Mouse (Mus musculus): ENCODE data around the gene Add3.

The Add3 gene

DNA sequence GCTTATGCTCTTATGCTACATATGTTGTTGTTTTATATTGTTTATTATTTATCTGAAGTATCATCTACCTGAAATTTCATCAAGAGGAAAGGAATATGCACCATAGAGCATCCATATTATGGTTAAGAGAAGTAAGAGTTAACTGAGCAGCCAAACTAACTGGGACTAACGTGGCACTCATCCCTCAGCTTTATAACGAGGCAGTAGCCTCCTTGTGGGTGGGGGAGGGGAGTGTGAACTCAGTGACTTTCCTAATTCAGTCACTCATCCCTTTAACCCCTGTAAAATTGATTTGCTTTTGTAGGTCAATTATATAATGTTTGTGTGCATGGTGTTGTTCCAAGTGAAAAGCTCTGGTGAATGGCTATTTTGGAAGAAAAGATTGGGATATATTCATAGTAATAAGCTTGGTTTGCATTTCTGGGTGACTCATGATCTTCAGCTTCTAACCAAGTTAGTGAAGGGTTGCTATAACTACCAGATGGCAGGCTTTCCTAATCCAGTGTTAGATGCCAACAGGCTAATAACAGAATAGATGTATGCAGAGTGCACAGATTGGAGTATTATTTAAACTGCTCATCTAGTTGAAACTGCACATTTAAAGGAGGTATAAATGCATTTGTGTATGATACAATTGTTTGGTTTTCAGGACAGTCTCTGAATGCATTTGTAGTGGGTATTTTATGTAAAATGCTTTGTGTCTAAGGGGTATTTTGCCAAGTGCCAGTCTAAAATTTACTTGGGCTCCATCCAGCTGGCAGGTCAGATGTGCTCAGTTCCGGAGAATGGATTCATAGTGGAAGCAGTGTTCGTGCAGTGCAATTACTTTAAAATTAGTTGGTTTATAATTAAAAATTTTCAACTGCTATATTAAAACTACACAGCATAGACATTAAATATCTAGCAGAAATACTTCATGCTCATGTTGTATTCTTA, 25.3 kb downstream of the Add3 start:
- peak in 1 of 2 experiments; percentile 61 for DNase-seq (ENCODE audit: low spot score in 2 of 2)

GRCm38 (mm10) chr19:53166367-53166766, 26.1 kb downstream of the Add3 start:
- no peak for DNase-seq (ENCODE audit: low spot score in 2 of 2)

- no peak for DNase-seq (ENCODE audit: low spot score in 2 of 2)
Observed at GRCm38 (mm10) chr19:53168576-53168975, 28.3 kb downstream of the Add3 start.

- DNase-seq (ENCODE audit: low spot score in 2 of 2): no peak
Observed at GRCm38 (mm10) chr19:53170651-53171050, 30.4 kb downstream of the Add3 start.

GRCm38 (mm10) chr19:53174034-53174433, 33.8 kb downstream of the Add3 start:
- no peak for DNase-seq (ENCODE audit: low spot score in 2 of 2)

DNA sequence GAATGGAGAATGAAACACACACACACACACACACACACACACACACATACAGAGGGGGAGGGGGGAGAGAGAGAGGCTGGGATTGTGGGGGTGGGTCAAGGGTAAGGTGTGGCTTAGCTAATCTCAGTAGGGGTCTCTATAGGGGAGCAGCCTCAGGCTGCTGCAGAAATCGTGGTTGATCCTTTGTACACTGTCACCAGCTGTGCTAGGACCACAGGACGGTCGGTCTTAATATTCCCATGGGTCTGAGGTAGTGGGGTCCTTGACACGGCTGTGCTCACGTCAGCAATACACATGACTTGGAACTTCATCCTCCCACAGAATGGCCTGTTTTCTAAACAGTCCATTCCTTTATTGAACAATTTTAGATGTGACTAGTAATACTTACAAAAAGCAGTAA, 35.3 kb downstream of the Add3 start:
- no peak for DNase-seq (ENCODE audit: low spot score in 2 of 2)

GRCm38 (mm10) chr19:53176518-53176917, 36.3 kb downstream of the Add3 start:
- no peak for DNase-seq (ENCODE audit: low spot score in 2 of 2)

DNA sequence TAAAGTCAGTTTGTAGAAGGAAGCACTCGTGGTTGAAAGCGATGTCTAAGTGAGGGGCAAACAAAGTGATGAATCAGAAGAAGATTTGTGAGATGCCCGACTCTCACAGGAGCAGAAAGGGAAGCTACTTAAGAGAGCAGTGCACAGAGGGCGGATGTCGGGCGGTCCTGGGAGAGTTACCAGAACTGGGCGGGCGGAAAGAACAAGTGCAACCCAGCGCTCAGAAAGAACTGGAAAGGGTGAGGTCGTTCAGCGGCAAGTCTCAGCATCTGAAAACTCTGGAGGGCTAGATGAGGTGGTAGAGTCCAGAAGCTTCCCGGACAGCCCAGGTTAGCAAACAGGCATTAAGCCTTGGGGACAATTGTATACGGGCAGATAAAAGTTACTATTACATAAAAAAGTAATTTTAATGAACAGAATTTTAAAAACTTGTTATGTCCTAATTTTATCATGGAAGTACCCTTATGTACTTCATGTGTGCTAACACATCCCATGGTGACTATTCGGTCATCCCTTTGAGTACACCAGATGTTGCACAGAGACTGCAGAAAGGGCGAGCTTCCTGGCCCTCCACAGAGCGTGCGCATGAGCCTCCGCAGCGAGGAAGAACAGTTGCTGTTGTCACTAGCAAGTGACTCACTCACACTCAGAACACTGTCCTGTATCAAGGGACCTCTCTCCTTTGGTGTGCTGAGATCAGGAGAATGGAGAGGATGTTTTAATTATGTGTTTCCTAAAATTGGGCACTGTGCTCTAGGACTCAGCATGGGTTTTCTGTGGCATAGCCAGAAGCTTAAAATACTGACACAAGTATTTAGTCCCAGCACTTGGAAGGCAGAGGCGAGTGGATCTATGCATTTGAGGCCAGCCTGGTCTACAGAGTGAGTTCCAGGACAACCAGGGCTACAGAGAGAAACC, 38.6 kb downstream of the Add3 start:
- no peak for DNase-seq (ENCODE audit: low spot score in 2 of 2)

DNA sequence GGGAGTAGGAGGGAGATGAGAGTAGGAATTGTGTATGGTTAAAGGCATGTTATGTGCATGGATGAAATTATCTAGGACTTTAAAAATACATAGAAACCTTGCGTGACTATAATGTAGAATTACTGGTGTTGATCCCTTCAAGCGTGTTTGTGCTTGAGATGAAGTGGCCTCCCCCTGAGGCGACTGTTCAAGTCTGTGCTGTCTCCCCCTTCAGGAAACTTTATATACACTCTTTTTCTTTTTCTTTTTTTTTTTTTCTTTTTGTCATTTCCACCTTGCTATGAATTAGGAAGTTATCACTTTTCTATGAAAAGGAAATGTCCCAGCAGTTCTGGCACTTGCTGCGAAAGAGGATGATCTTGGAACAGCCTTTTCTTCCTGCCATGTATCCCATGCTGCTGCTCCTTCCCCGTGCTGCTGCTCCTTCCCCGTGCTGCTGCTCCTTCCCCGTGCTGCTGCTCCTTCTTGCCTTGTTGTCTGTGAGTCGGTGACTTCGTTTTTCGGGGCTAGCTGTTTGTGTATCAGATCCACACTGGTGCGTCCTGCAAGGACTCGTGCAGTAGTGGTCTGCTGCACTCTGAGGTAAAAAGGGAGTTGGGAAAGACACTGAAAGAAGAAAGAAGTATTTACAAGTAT, 40.0 kb downstream of the Add3 start:
- no peak for DNase-seq (ENCODE audit: low spot score in 2 of 2)

DNA sequence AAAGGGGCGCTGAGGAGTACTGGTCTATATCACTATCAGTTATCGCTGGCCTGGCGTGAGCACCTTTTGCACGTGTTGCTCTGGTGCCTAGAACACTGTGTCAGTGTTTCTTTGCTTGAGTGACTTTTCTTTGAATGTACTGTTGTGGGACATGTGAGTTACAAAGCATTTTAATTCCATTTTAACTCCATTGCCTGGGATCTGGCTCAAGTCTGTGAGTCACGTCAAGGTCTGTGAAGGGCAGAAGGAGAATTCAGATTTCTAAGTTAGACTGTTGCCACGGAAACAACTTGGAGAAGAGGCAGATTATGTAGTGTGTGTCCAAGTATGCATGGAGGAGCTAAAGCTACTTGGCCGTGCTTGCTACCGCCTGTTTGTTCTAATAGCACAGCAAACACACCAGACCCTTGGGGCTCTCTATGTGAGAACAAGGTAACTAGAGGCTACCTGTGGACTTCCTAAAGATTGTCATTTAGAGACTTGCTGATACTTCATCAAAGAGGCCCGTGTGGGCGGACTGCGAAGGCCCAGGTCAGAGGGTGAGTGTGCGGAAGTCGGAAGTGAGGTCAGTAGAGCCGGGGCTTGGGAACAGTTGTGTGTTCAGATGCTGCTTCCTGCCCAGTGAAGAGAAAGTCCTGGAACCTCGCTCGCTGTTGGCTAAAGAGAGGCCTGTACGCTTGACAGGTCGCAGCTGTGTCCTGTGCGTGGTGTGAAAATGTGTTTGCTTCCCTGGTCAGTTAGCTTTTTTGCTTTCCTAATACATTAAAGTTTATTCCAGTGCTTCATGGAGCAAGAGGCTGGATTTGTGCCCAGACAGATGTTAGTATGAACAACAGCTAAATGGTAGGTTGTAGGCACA, 41.0 kb downstream of the Add3 start:
- DNase-seq (ENCODE audit: low spot score in 2 of 2): no peak

DNA sequence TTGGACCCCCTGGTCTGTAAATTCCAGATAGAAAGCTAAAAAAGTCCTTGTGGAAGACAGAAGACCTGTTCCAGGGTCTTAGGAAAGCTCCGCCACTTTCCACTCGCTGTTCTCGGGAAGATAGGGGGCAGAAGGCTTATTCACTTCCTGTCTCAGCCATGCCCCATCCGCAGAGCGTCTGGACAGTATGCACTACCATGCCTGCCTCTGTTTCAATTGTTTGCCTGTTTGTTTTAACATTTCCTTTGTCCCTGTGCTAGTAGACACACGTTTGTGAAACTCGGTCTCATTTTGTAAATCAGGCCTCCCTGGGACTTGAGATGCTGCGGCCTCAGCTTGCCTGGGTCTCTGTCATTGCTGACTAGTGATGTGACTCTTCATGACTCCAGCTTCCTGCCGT, 43.4 kb downstream of the Add3 start:
- DNase-seq (ENCODE audit: low spot score in 2 of 2): no peak

DNA sequence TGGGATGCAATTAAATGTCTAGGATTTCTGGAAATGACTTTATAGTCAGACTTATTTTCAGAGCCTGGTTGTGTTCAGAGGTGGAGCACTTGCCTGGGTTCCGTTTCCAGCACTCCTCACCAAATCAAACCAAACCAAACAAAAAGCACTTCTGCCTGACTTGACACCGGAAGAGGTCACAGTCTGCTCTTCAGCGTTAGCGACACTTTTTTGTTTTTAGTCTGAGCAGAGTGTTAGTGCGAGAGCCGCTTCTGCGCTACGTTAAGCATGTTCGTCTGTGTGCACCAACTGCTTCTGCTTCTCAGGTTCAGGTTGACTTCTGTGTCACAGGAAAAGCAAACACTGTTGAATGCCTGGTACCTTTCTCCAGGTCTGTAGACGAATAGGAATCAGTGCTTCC, 44.0 kb downstream of the Add3 start:
- DNase-seq (ENCODE audit: low spot score in 2 of 2): no peak

DNA sequence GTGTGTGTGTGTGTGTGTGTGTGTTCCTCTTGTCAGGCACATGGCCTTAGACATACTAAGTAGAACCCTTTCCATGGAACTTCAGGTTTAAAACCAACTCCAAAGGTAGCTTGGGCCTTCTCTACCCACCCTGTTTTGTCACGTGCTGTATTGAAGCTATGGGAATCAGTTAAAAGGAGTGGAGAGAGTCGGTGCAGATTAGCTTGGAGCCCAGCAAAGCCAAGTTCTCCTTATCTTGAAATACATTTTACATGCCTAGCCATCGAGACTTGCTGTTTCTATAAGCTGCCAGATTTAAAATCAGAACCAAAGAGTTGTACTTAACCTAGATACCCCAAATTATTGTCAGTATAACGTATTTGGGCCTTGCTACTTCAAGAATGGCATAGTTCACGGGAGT, 44.7 kb downstream of the Add3 start:
- DNase-seq (ENCODE audit: low spot score in 2 of 2): no peak

GRCm38 (mm10) chr19:53185486-53186134, 45.4 kb downstream of the Add3 start:
- no peak for DNase-seq (ENCODE audit: low spot score in 2 of 2)

DNA sequence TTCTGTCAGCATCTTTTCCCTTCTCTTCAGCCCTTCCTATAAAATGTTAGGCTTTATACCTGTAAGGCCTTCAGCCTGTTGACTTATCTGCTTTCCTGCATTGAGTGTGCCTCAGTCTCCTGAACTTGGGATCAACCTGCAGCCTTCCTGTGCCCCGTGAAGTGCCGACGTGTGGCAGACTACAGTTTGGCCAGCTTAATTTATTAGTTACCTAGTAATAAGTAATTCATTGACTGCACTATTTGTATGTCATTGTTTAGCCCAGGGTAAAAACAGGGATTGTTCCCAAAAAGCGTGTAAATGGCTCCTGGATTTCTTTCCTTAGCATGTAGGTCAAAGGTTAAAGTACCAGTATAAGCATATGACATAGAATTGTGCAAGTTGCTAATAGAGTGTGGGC, 46.2 kb downstream of the Add3 start:
- no peak for DNase-seq (ENCODE audit: low spot score in 2 of 2)

DNA sequence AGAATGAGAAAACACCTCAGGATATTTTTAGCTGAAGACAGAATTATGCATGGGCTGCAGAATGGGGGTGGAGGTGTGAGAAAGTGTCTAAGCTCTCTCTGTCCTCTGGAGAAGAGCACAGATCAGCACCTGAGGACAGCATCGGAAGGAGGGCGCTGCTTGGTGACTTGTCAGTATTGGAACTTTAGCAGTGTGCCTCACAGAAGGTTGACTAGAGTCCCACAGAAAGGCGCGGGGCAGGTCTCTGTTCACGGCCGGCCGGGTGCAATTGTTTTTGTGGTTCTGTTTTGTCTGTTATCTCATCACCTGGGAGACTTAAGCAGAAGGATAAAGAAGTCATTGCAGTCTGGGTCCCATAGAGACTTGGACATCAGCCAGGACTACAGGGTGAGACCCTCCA, 47.3 kb downstream of the Add3 start:
- no peak for DNase-seq (ENCODE audit: low spot score in 2 of 2)

- no peak for DNase-seq (ENCODE audit: low spot score in 2 of 2)
Observed at GRCm38 (mm10) chr19:53188186-53188585, 47.9 kb downstream of the Add3 start.

DNA sequence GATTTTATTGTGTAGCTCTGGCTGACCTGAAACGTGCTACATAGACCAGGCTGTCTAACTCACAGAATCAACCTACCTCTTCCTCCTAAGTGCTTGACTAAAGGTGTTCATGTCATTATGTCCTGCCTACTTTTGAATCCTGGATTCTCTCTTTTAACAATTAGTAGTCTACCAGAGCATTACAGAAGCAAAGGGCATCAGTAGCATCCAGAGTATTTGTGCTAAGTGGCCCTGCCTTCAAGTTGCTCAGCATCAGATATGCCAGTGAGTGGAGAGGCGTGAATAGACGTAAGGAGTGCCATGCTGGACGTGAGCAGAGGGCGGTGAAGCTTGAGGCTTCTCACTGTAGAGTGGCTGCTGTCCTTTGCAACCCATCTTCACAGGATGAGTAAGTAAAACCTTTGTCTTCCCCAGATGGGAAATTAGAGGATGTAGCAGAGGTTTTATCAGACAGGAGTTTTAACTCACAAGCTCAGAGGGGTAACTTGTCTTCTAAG, 48.5 kb downstream of the Add3 start:
- DNase-seq (ENCODE audit: low spot score in 2 of 2): no peak

GRCm38 (mm10) chr19:53189736-53190135, 49.5 kb downstream of the Add3 start:
- DNase-seq (ENCODE audit: low spot score in 2 of 2): no peak

DNA sequence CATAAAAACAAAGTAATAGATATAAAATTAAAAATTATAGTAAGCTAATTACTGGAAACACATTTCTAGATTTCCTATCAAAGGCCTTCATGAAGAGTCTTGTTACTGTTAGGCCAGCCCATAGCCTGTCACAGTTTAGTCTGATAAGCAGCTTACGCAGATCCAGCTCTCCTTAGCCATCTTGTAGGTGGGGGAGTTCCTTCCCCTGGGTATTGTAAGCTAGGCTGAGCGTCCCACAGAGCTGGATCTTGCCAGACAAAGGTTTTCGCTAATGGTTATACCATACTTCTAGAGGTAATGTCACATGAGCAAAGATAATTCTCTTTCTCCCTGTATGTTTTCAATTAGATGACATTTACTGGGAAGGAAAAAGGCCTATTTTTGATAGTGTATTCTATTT, 50.0 kb downstream of the Add3 start:
- no peak for DNase-seq (ENCODE audit: low spot score in 2 of 2)
